Mouse (Mus musculus): ENCODE results near the gene Hsp90ab1. TPM values are rescaled to one million over a fixed set of nuclear protein-coding genes. Genes with fewer than 3 reads are reported as not detected.

Hsp90ab1 gene
- polyA plus RNA-seq (2017; shearing (Covaris generic)), result 1,226 TPM

GRCm38 (mm10) chr17:45573087-45573779 is at the start of gene Hsp90ab1:
TSS of gene Hsp90ab1 (minus strand) at chr17:45573271.

GRCm38 (mm10) chr17:45601877-45602304 is 28.8 kb upstream of the Hsp90ab1 start, which contains the start of gene Mymx:
TSS of gene Mymx (minus strand) at chr17:45602102.

GRCm38 (mm10) chr17:45599446-45600242 is 26.6 kb upstream of the Hsp90ab1 start, which contains the start of gene Slc29a1:
TSS of gene Slc29a1 (minus strand) at chr17:45599606.

GRCm38 (mm10) chr17:45563655-45564530 is 9.2 kb downstream of the Hsp90ab1 start, which contains the start of gene Slc35b2:
TSS of gene Slc35b2 (plus strand) at chr17:45563874.

GRCm38 (mm10) chr17:45555452-45556106 is 17.5 kb downstream of the Hsp90ab1 start, which contains the start of gene Nfkbie:
TSS of gene Nfkbie (plus strand) at chr17:45555703.

GRCm38 (mm10) chr17:45549617-45550181 is 23.4 kb downstream of the Hsp90ab1 start, which contains the start of gene Tmem151b:
TSS of gene Tmem151b (minus strand) at chr17:45549677.

GRCm38 (mm10) chr17:45523263-45523662 is 49.8 kb downstream of the Hsp90ab1 start, which contains the start of gene Tcte1:
TSS of gene Tcte1 (plus strand) at chr17:45523434.

Other genes with a start within 250 kb of the Hsp90ab1 start
- 88.1 TPM for gene Cdc5l, start 139.5 kb downstream of the Hsp90ab1 start, polyA plus RNA-seq (2017; shearing (Covaris generic))
- gene Spats1, start 97.9 kb downstream of the Hsp90ab1 start, polyA plus RNA-seq (2017; shearing (Covaris generic)), result 1.2 TPM
- 13.8 TPM for gene Aars2, start 66.4 kb downstream of the Hsp90ab1 start, polyA plus RNA-seq (2017; shearing (Covaris generic))
- gene Tcte1, start 49.8 kb downstream of the Hsp90ab1 start, polyA plus RNA-seq (2017; shearing (Covaris generic)), result not detected
- 0.06 TPM for gene Tmem151b, start 23.6 kb downstream of the Hsp90ab1 start, polyA plus RNA-seq (2017; shearing (Covaris generic))
- 97.9 TPM for gene Nfkbie, start 17.6 kb downstream of the Hsp90ab1 start, polyA plus RNA-seq (2017; shearing (Covaris generic))
- 77.9 TPM for gene Slc35b2, start 9.4 kb downstream of the Hsp90ab1 start, polyA plus RNA-seq (2017; shearing (Covaris generic))
- gene Slc29a1, start 26.3 kb upstream of the Hsp90ab1 start, polyA plus RNA-seq (2017; shearing (Covaris generic)), result 156 TPM
- not detected for gene Mymx, start 28.8 kb upstream of the Hsp90ab1 start, polyA plus RNA-seq (2017; shearing (Covaris generic))
- 3.7 TPM for gene Capn11, start 86.1 kb upstream of the Hsp90ab1 start, polyA plus RNA-seq (2017; shearing (Covaris generic))
- 101 TPM for gene Mrpl14, start 113.1 kb upstream of the Hsp90ab1 start, polyA plus RNA-seq (2017; shearing (Covaris generic))
- gene Tmem63b, start 113.6 kb upstream of the Hsp90ab1 start, polyA plus RNA-seq (2017; shearing (Covaris generic)), result 9.7 TPM
- not detected for gene 1600014C23Rik, start 160.6 kb upstream of the Hsp90ab1 start, polyA plus RNA-seq (2017; shearing (Covaris generic))

Measured in activated CD4-positive, CD25-positive, alpha-beta regulatory T cell, adult 9 weeks (primary cell).